Mouse (Mus musculus) adrenal gland, postnatal 10 days (tissue): ENCODE measurements around the gene Pxn. TPM values are rescaled to one million over a fixed set of nuclear protein-coding genes. Genes with fewer than 3 reads are reported as not detected.

ENCODE experiments used
- DNase-seq: peaks from one replicate; pipeline ENCODE4 v3.0.0; 2021; ENCODE audit warnings: mixed read lengths
- long read RNA-seq, 2 experiments: library from polyadenylated mRNA; stranded (forward); transcript quantifications; one replicate each; pipeline ENCODE4 v2.0.0; 2021
- total RNA-seq, 2 experiments: library from RNA; stranded (reverse); gene quantifications; 2 replicates each; pipeline ENCODE4 v1.2.3; 2021

Gene Pxn
- total RNA-seq = 10 to 100 TPM; 55.1 to 72.4 TPM
- long read RNA-seq, experiment 1, transcript Pxn-202 (12 exons, 2,667 nt) = minor isoform, 5 of 65 reads
- long read RNA-seq, experiment 1, transcript Pxn-201 (11 exons, 3,706 nt) = major isoform, 16 of 65 reads
- long read RNA-seq, experiment 1, partial matches to known transcripts = 37 of 65 reads
- long read RNA-seq, experiment 1, other reads (novel, unspliced or antisense) = 7 of 65 reads
- long read RNA-seq, experiment 2, transcript Pxn-202 (12 exons, 2,667 nt) = minor isoform, 6 of 57 reads
- long read RNA-seq, experiment 2, transcript Pxn-201 (11 exons, 3,706 nt) = major isoform, 32 of 57 reads
- long read RNA-seq, experiment 2, partial matches to known transcripts = 5 of 57 reads
- long read RNA-seq, experiment 2, other reads (novel, unspliced or antisense) = 14 of 57 reads

- peak; percentile 98 for DNase-seq
These were observed at the start of gene Pxn for GRCm38 (mm10) chr5:115506454-115507201. Pxn (plus strand) TSS chr5:115506676.

GRCm38 (mm10) chr5:115458918-115459317, 47.6 kb upstream of the Pxn start:
- DNase-seq = no peak

- DNase-seq = no peak
These were observed 41.9 kb upstream of the Pxn start for GRCm38 (mm10) chr5:115464408-115465115.

- no peak for DNase-seq
These were observed 40.6 kb upstream of the Pxn start, which contains the start of gene Pla2g1b for GRCm38 (mm10) chr5:115465642-115466420. Pla2g1b (plus strand) TSS chr5:115466262.

GRCm38 (mm10) chr5:115469791-115470190, 36.7 kb upstream of the Pxn start:
- DNase-seq = no peak

GRCm38 (mm10) chr5:115470766-115471531, 35.5 kb upstream of the Pxn start:
- peak; percentile 78 for DNase-seq

- no peak for DNase-seq
These were observed 33.3 kb upstream of the Pxn start for GRCm38 (mm10) chr5:115473191-115473590.

GRCm38 (mm10) chr5:115474174-115474828, 32.2 kb upstream of the Pxn start:
- DNase-seq = peak; percentile 68

GRCm38 (mm10) chr5:115475337-115476106, 31.0 kb upstream of the Pxn start:
- peak; percentile 64 for DNase-seq

- DNase-seq = no peak
These were observed 30.3 kb upstream of the Pxn start for GRCm38 (mm10) chr5:115476107-115476727.

GRCm38 (mm10) chr5:115479561-115479960, 26.9 kb upstream of the Pxn start:
- no peak for DNase-seq

GRCm38 (mm10) chr5:115480101-115480500, 26.4 kb upstream of the Pxn start:
- no peak for DNase-seq

GRCm38 (mm10) chr5:115482390-115483265, 23.8 kb upstream of the Pxn start:
- no peak for DNase-seq

GRCm38 (mm10) chr5:115483385-115483784, 23.1 kb upstream of the Pxn start:
- no peak for DNase-seq

GRCm38 (mm10) chr5:115483947-115484920, 22.2 kb upstream of the Pxn start, which contains the start of gene Sirt4:
Sirt4 (minus strand) TSS chr5:115484725.
- peak; percentile 81 for DNase-seq

- no peak for DNase-seq
These were observed 21.5 kb upstream of the Pxn start for GRCm38 (mm10) chr5:115484996-115485395.
